Mouse (Mus musculus) liver, embryonic 11.5 days (tissue): ENCODE data around the gene Gm12184. TPM values are rescaled to one million over a fixed set of nuclear protein-coding genes. Genes with fewer than 3 reads are reported as not detected.

Experiments used
- ATAC-seq: fragments of 200-750 bp; cut with Nextera tagmentation; replicated peaks from 2 replicates; pipeline ENCODE4 v1.8.0; 2017; ENCODE audit warnings: moderate number of reproducible peaks, mild to moderate bottlenecking, moderate TSS enrichment, moderate library complexity; ENCODE audit not compliant: low FRiP score
- DNase-seq: peaks from one replicate; pipeline ENCODE4 v3.0.0-alpha.2; 2017; ENCODE audit warnings: low spot score
- H3K27ac ChIP-seq: fragments of 300-500 bp; sonication (generic); 2 replicates; pipeline ENCODE4 v1.5.1; 2014; ENCODE audit warnings: mild to moderate bottlenecking, low read depth, low read length, control low read depth
- H3K27me3 ChIP-seq: fragments of 300-500 bp; sonication (generic); replicated peaks from 2 replicates; pipeline ENCODE4 v1.6.1; 2014; ENCODE audit warnings: low read length, mixed read lengths; ENCODE audit not compliant: control insufficient read depth, insufficient read depth
- H3K36me3 ChIP-seq: fragments of 300-500 bp; sonication (generic); 2 replicates; pipeline ENCODE4 v1.6.1; 2014; ENCODE audit warnings: mild to moderate bottlenecking, low read length, moderate library complexity, mixed read lengths; ENCODE audit not compliant: control insufficient read depth, insufficient read depth
- H3K4me1 ChIP-seq: fragments of 300-500 bp; sonication (generic); replicated peaks from 2 replicates; pipeline ENCODE4 v1.6.1; 2014; ENCODE audit warnings: low read length, mixed read lengths; ENCODE audit not compliant: control insufficient read depth, insufficient read depth
- H3K4me2 ChIP-seq: fragments of 300-500 bp; sonication (generic); 2 replicates; pipeline ENCODE4 v1.6.1; 2014; ENCODE audit warnings: mild to moderate bottlenecking, control low read depth, moderate library complexity
- H3K4me3 ChIP-seq: fragments of 300-500 bp; sonication (generic); 2 replicates; pipeline ENCODE4 v1.5.1; 2014; ENCODE audit warnings: low read depth, low read length, control low read depth
- H3K9ac ChIP-seq: fragments of 300-500 bp; sonication (generic); 2 replicates; pipeline ENCODE4 v1.6.1; 2014; ENCODE audit warnings: low read depth, low read length, control low read depth
- H3K9me3 ChIP-seq: fragments of 300-500 bp; sonication (generic); 2 replicates; pipeline ENCODE4 v1.6.1; 2016; ENCODE audit warnings: low read length, inconsistent platforms, mixed read lengths; ENCODE audit not compliant: control insufficient read depth
- WGBS: fragments of 180-500 bp; shearing (Covaris S2); extraction: QIAGEN DNeasy Blood & Tissue Kit; methylation state at CpG from one replicate; pipeline ENCODE4 v1.1.7; 2014; 5-methylcytosine and 5-hydroxymethylcytosine counted together
- polyA plus RNA-seq: library from polyadenylated mRNA; unstranded; fragments of >200 nt; fragmentation: Nextera tagmentation; extraction: Ambion mirVana; gene quantifications from 2 replicates; pipeline ENCODE4 v1.2.1, GENCODE M21; 2014

Gm12184 gene
- polyA plus RNA-seq, 1 experiment from 2014 or later = 7.6 TPM

DNA sequence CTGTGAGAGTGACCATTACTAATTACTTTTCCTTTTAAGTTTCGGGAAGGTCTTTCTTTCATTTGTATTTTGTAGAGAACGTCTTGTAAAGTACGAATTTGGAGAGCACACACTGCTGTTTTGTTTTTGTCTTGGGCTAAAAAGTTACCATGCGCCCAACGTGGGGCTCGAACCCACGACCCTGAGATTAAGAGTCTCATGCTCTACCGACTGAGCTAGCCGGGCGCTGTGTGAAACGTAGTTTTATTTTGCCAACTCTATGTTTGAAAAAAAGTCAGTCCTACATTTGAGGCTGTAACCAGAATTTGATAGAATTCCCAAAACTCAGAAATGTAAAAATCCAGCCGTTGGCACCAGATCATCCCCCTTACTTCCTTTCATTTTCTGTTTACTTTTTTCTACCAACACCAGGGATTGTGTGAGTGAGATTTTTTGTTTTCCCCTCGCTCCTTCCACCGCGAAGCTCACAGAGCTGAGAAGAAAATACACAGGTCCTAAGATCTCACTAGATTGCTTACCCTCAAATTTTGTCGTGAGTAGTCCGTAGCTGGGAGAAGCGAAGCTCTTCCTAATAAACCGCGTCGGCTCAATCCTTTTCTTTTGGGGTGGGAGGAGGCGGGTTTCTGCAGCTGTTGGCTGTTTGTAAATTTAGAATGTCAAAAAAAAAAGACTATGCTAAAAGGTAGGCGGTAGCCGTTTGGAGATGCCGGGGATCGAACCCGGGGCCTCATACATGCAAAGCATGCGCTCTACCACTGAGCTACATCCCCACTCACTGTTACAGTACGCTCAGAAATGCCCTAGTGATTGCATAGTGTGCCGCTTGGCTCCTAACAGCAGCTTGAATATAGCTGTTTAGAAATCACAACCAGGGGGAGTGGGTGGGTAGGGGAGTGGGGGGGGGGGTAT lies 7.5 kb upstream of the Gm12184 start:
- no peaks in the 10 kb centered on the region for H3K9me3 ChIP-seq
- no peaks in the 10 kb centered on the region for H3K36me3 ChIP-seq
- ATAC-seq (peak; percentile 88), DNase-seq (peak; percentile 94)
- H3K9ac ChIP-seq = peak overlapping the region; percentile 51; the same call in 1 of the 2 replicates
- peaks cover 11% of the 10 kb centered on the region for H3K4me1 ChIP-seq
- under 1% methylated on average over 30 of the region's 30 CpGs for WGBS
- peak overlapping the region; percentile 11 for H3K27ac ChIP-seq
- H3K4me2 ChIP-seq = peak overlapping the region; percentile 73
- peaks cover 6% of the 10 kb centered on the region; the same call in 1 of the 2 replicates for H3K27me3 ChIP-seq
- H3K4me3 ChIP-seq = peak overlapping the region; percentile 69

DNA sequence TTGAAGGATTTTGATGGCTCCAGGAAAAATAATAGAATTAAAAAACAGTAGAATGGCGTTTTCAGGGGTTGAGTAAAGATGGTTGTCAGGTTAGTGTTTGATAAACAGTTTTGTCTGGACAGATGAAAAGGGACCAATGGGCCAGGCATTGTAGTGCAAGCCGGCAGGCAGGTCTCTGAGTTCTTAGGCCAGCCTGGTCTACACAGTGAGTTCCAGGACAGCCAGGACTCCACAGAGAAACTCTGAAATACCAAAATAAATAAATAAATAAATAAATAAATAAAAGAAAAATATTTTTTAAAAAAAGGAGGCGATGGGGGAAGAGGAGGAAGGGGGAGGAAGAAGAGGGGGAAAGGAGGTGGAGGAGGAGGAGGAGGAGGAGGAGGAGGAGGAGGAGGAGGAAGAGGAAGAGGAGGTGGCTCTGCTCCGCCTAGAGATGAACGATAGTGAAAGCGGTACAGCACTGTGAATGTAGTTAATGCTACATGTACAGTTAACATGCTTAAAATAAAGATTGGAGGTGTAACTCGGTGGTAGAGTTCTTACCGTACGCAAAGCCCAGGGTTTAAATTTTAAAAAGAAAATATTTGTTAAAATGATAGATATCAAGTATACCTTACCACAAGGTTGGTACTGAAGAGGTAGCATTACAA lies 6.7 kb upstream of the Gm12184 start:
- ATAC-seq (peak; percentile 63), DNase-seq (no peak)
- WGBS = 27% methylated on average over 9 of the region's 9 CpGs
- Histone ChIP-seq H3K4me3 (peak overlapping the region; percentile 69), H3K27ac (peak overlapping the region; percentile 11), H3K36me3 (no peaks in the 10 kb centered on the region), H3K27me3 (peaks cover 6% of the 10 kb centered on the region; the same call in 1 of the 2 replicates), H3K4me2 (peak overlapping the region; percentile 73), H3K9me3 (no peaks in the 10 kb centered on the region; the same call in 1 of the 2 replicates), H3K9ac (no peak overlapping the region), H3K4me1 (peaks cover 6% of the 10 kb centered on the region)

GRCm38 (mm10) chr11:48831273-48831672 lies 4.8 kb upstream of the Gm12184 start:
- Histone ChIP-seq H3K4me3 (no peak overlapping the region), H3K27me3 (peaks cover 3% of the 10 kb centered on the region; the same call in 1 of the 2 replicates), H3K27ac (no peak overlapping the region), H3K4me2 (no peak overlapping the region), H3K9ac (no peak overlapping the region), H3K9me3 (peaks cover 5% of the 10 kb centered on the region; the same call in 1 of the 2 replicates), H3K36me3 (no peaks in the 10 kb centered on the region), H3K4me1 (peaks cover 3% of the 10 kb centered on the region; the same call in 1 of the 2 replicates)
- no peak for DNase-seq
- 66% methylated on average over 2 of the region's 2 CpGs for WGBS
- ATAC-seq = no peak

DNA sequence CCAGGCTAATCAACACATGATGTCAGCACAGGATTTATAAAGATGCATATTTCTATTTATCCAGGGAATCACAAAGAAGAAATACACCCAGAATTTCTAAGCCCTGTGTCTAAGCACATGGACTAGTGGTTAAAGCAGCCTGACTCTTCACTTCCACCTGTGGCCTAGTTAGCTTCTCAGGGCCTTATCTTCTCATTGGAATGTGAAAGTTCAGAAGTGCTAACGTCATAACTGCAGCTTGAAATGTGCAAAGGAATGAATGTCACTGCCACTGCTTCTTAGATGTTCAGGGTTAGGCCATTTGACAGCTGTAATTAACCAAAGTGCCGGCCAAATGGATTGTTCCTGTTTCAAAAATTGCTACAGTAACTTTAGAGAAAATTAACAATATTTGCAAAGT lies 3.8 kb upstream of the Gm12184 start:
- peaks cover 3% of the 10 kb centered on the region; the same call in 1 of the 2 replicates for H3K4me1 ChIP-seq
- peaks cover 5% of the 10 kb centered on the region; the same call in 1 of the 2 replicates for H3K9me3 ChIP-seq
- H3K9ac ChIP-seq = no peak overlapping the region
- H3K4me2 ChIP-seq = no peak overlapping the region
- DNase-seq = no peak
- no peak overlapping the region for H3K27ac ChIP-seq
- no peaks in the 10 kb centered on the region for H3K27me3 ChIP-seq
- WGBS = 57% methylated on average over 2 of the region's 2 CpGs
- no peak for ATAC-seq
- H3K4me3 ChIP-seq = no peak overlapping the region
- H3K36me3 ChIP-seq = no peaks in the 10 kb centered on the region

DNA sequence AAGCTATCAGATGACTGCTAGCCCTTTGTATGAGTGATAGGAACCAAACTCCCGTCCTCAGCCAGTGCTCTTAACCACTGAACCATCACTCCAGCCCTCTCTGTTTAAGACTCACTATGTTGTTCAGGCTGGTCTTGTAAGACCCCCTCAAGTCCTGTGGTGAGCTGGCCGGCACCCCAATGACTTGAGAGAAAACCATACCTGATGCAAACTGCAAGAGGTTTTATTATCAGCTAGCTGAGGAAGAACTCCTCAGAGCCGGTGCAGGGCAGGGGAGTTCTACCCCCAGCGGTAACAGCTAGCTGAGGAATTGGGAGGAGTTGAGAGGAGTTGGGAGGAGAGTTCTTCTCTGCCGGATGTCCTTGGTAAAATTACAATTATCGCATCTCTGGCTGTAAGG lies 1.5 kb upstream of the Gm12184 start:
- ATAC-seq (no peak), DNase-seq (no peak)
- Histone ChIP-seq H3K4me2 (no peak overlapping the region), H3K9ac (no peak overlapping the region), H3K4me3 (no peak overlapping the region), H3K9me3 (peaks cover 5% of the 10 kb centered on the region; the same call in 1 of the 2 replicates), H3K36me3 (no peaks in the 10 kb centered on the region), H3K27ac (no peak overlapping the region), H3K4me1 (peaks cover 9% of the 10 kb centered on the region), H3K27me3 (peaks cover 9% of the 10 kb centered on the region)
- 77% methylated on average over 6 of the region's 6 CpGs for WGBS

DNA sequence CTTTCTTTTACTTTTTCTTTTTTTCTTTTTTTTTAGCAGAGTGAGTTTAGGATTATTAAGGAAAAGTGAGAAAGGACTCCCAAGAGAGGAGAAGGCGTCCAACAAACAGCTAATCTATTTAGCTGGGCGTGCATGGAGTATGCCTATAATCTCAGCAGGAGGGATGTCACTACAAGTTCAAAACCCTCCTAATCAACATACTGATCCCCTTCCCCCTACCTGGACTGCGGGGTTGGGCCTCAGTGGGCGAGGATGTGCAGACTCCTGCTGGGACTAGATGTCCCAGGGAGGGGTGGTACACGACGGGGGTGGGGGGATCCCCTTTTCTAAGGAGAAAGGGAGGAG lies 269 bp upstream of the Gm12184 start:
- Histone ChIP-seq H3K27ac (no peak overlapping the region; the same call in 1 of the 2 replicates), H3K36me3 (no peaks in the 10 kb centered on the region), H3K9ac (0 out of 2 replicates have a peak overlapping the region, but pooled peaks have one; percentile 5), H3K4me1 (peaks cover 9% of the 10 kb centered on the region), H3K4me3 (peak overlapping the region; percentile 44), H3K27me3 (peaks cover 9% of the 10 kb centered on the region), H3K9me3 (peaks cover 5% of the 10 kb centered on the region; the same call in 1 of the 2 replicates), H3K4me2 (peak overlapping the region; percentile 71)
- ATAC-seq (no peak), DNase-seq (no peak)
- 5% methylated on average over 6 of the region's 6 CpGs for WGBS

- H3K4me1 ChIP-seq = peaks cover 13% of the 10 kb centered on the region
- ATAC-seq = no peak; the same call in 1 of the 2 replicates
- peak overlapping the region; percentile 49 for H3K4me3 ChIP-seq
- H3K4me2 ChIP-seq = peak overlapping the region; percentile 85
- H3K27me3 ChIP-seq = peaks cover 9% of the 10 kb centered on the region
- no peak for DNase-seq
- peak overlapping the region; percentile 25; the same call in 1 of the 2 replicates for H3K9ac ChIP-seq
- no peak overlapping the region for H3K27ac ChIP-seq
- WGBS = 5% methylated on average over 22 of the region's 22 CpGs
- peaks cover 5% of the 10 kb centered on the region; the same call in 1 of the 2 replicates for H3K9me3 ChIP-seq
- H3K36me3 ChIP-seq = no peaks in the 10 kb centered on the region
Observed at GRCm38 (mm10) chr11:48824311-48824830, 2.1 kb downstream of the Gm12184 start.

DNA sequence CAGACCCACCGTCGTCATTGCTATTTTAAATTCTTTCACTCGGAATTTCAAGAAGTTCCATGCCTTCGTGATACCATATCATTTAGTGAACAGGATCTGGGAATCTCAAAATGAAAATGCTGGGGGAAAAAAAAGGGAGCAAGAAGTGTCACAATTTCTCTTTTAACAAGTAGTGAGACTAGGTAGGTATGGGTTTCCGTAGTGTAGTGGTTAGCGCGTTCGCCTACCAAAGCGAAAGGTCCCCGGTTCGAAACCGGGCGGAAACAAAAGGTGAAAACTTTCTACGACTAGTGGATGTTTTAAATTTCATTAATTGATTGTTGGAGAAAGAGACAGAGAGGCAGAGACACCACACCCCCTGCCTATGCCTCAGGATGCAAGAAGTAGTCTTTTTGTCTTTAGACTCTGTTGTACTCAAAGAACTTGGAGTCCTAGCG lies 2.9 kb downstream of the Gm12184 start:
- Histone ChIP-seq H3K9me3 (peaks cover 5% of the 10 kb centered on the region; the same call in 1 of the 2 replicates), H3K36me3 (no peaks in the 10 kb centered on the region), H3K4me1 (peaks cover 13% of the 10 kb centered on the region), H3K9ac (peak overlapping the region; percentile 39; the same call in 1 of the 2 replicates), H3K4me2 (peak overlapping the region; percentile 85), H3K27ac (no peak overlapping the region), H3K27me3 (peaks cover 9% of the 10 kb centered on the region), H3K4me3 (peak overlapping the region; percentile 49)
- 2% methylated on average over 15 of the region's 15 CpGs for WGBS
- peak; percentile 76 for ATAC-seq
- peak; percentile 79 for DNase-seq
